Mouse (Mus musculus): ENCODE results near the gene Dynlt3. TPM values are rescaled to one million over a fixed set of nuclear protein-coding genes. Genes with fewer than 3 reads are reported as not detected.
A peak's percentile ranks its signal among the peaks of the same experiment; 100 is the strongest.
"Not testable (repeated sequence)": the region's sequence is repeated elsewhere in the genome, so short reads cannot be mapped to it uniquely, and the experiment has no call there.

Gene Dynlt3
- 28.1 and 32.9 TPM in 2 replicates for polyA plus RNA-seq (2015; fragmentation: Nextera tagmentation; extraction: Ambion mirVana)

DNA sequence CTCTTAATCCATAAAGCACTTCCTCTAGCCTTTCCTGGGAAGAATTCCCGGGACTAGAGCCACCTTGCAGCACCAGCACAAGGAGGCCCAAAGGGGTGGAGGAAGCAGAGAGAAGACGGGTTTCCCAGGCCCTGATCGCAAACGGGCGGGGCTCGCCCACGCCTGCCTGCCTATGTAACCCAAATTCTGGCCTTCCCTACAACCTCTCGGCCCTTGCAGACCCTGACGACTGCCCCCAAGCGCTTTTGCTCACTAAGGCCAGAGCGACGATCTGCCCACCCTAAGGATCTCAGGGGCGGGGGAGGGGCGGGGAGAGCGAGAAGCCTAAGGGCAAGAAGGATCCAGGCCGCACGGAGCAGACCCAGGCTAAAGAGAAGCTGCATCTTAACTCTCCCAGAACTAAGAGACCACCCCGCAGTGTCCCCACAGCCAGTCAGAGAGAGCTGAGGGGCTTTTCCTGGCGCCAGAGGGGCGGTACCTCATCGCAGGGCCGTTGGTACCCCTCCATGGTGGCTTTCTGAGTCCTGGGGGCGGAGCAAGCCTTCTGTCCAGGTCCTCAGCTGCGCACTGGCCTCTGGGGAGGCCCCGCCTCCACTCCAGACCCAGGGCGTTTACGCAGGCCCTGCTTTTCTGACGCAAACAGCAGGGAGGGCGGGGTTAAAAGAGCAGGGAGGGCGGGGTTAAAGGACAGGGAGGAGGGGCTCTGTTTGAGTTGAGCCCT is at the start of gene Dynlt3:
Gene Dynlt3 (minus strand): TSS at position 613 of the 721 bp plus-strand sequence.
- WGBS (ENCODE audit: insufficient replicate concordance) = 11% methylated on average over 30 of the region's 30 CpGs
- no peaks in the 10 kb centered on the region for H3K27me3 ChIP-seq
- H3K4me3 ChIP-seq (replicated peaks) = peak within 1 kb of the TSS; percentile 65
- H3K36me3 ChIP-seq = no peaks in the 10 kb centered on the region
- H3K4me2 ChIP-seq = peak within 1 kb of the TSS; percentile 62
- DNase-seq = peak; percentile 73
- peak within 1 kb of the TSS; percentile 43; the same call in 1 of the 2 replicates for H3K27ac ChIP-seq
- H3K9ac ChIP-seq = peak within 1 kb of the TSS; percentile 67
- H3K4me1 ChIP-seq (replicated peaks) = peaks cover 4% of the 10 kb centered on the region; the same call in 1 of the 2 replicates
- no peaks in the 10 kb centered on the region for H3K9me3 ChIP-seq (replicated peaks)
- peak; percentile 100 for ATAC-seq (ENCODE audit: low read depth)

DNA sequence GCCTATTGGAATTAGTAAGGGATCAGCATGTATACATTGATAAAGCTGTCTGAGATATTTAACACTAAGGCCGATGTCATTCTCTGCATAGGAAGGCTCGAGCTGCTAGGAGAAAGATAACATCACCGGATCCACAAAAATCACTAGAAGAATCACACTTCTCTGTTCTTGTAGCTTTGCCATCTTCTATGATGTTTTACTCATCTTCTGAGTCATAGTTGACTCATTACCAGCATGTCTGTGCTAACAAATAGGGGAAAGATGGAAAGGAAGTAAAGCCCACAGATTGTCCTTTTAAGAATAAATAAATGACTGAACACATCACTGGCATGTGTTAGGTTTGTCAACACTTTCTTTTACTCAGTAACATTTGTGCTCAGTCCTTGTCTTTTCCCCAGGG is 37.0 kb upstream of the Dynlt3 start:
- Histone ChIP-seq H3K9ac (no peak overlapping the region), H3K27ac (no peak overlapping the region), H3K4me2 (no peak overlapping the region), H3K9me3 (replicated peaks) (no peaks in the 10 kb centered on the region), H3K4me3 (replicated peaks) (no peak overlapping the region), H3K27me3 (no peaks in the 10 kb centered on the region), H3K36me3 (no peaks in the 10 kb centered on the region), H3K4me1 (replicated peaks) (no peaks in the 10 kb centered on the region)
- 59% methylated on average over 3 of the region's 3 CpGs for WGBS (ENCODE audit: insufficient replicate concordance)
- no peak for DNase-seq
- no peak for ATAC-seq (ENCODE audit: low read depth)

DNA sequence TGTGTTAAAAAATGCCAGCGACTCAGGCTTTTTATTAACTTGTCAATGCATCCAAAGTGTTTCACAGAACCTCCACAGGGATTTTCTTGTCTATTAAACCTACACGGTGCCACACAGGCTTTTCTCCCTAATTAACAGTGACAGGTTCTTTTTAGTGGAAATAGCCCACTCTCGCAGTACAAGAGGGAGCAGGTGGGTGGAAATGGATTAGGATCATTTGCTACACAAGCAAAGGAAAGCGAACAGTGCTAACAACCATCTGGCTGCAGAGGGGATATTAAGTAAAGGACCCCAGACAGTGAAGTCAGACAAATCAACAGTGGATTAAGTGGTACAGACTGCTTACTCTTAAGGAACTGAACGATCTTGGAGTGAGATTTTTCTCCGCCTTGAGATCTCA is 33.2 kb upstream of the Dynlt3 start:
- Histone ChIP-seq H3K9me3 (replicated peaks) (no peaks in the 10 kb centered on the region), H3K27ac (no peak overlapping the region), H3K36me3 (no peaks in the 10 kb centered on the region), H3K9ac (no peak overlapping the region), H3K27me3 (no peaks in the 10 kb centered on the region), H3K4me2 (no peak overlapping the region), H3K4me1 (replicated peaks) (no peaks in the 10 kb centered on the region), H3K4me3 (replicated peaks) (no peak overlapping the region)
- ATAC-seq (ENCODE audit: low read depth) (no peak), DNase-seq (no peak)
- 70% methylated on average over 6 of the region's 6 CpGs for WGBS (ENCODE audit: insufficient replicate concordance)

DNA sequence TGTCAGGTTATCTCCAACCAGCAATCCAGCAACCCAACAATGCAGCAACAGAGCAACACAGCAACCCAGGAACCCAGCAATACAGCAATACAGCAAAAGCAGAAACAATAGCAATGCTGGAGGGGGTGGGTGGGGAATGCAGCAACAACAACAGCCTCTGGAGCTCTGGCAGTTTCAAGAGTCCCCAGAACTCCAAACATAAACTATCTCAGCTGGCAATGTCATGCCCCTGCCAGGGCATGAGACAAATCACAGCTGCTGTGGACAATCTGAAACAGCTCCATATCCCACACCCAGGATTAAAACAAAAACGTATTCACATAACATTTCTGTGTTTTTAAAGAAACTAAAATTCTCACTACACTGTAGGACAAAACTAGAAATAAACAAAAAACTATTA is 9.2 kb upstream of the Dynlt3 start:
- Histone ChIP-seq H3K27me3 (no peaks in the 10 kb centered on the region), H3K9me3 (replicated peaks) (no peaks in the 10 kb centered on the region), H3K9ac (no peak overlapping the region), H3K27ac (no peak overlapping the region), H3K4me3 (replicated peaks) (no peak overlapping the region), H3K4me1 (replicated peaks) (no peaks in the 10 kb centered on the region), H3K4me2 (no peak overlapping the region), H3K36me3 (no peaks in the 10 kb centered on the region)
- ATAC-seq (ENCODE audit: low read depth) = no peak
- no peak for DNase-seq
- 41% methylated on average over 1 of the region's 1 CpGs for WGBS (ENCODE audit: insufficient replicate concordance)

DNA sequence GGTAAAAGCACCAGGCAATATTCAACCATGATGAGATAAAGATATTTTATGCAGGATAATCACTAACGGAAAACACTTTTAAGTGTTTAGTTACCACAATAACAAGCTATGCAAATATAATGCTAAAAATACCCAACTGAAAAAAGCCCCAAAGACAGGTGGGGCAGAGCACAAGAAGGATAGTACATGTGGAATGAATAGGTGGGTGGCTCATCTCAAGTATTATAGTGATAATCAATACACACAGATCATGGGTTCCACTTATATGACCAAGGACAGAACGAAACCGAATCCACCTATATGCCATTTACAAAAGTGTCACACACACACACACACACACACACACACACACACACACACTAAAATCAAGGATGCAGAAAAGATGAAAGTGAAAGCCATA is 8.6 kb upstream of the Dynlt3 start:
- H3K4me1 ChIP-seq (replicated peaks) = no peaks in the 10 kb centered on the region
- DNase-seq (no peak), ATAC-seq (ENCODE audit: low read depth) (no peak)
- no peaks in the 10 kb centered on the region for H3K36me3 ChIP-seq
- H3K4me3 ChIP-seq (replicated peaks) = no peak overlapping the region
- H3K9ac ChIP-seq = no peak overlapping the region
- H3K9me3 ChIP-seq (replicated peaks) = no peaks in the 10 kb centered on the region
- H3K27me3 ChIP-seq = no peaks in the 10 kb centered on the region
- H3K27ac ChIP-seq = no peak overlapping the region
- whole genome bisulfite sequencing (ENCODE audit: insufficient replicate concordance) = 71% methylated on average over 3 of the region's 3 CpGs
- H3K4me2 ChIP-seq = no peak overlapping the region

DNA sequence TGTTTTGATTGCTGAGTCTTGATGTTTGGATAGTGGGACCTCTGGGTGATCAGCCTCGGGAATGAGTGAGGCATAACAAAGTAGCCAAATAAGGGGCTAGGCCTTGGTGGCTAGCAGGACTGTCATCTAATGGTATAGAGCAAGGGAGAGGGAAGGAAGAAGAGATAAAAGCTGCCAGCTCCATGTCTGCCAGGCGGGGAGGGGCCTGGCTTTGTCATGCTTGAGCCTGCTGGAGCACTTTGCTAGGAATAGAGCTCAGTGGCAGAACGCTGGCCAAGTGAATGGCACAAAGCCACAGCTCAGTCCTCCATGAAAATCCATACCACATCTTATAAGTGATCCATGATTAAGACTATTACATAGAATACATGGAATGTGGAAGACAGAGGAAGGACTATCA is 10.0 kb downstream of the Dynlt3 start:
- no peak for ATAC-seq (ENCODE audit: low read depth)
- H3K27me3 ChIP-seq = no peaks in the 10 kb centered on the region
- no peak overlapping the region for H3K27ac ChIP-seq
- H3K4me1 ChIP-seq (replicated peaks) = no peaks in the 10 kb centered on the region
- DNase-seq = no peak
- WGBS (ENCODE audit: insufficient replicate concordance) = 60% methylated on average over 3 of the region's 3 CpGs
- no peaks in the 10 kb centered on the region for H3K9me3 ChIP-seq (replicated peaks)
- no peak overlapping the region for H3K4me2 ChIP-seq
- H3K9ac ChIP-seq = no peak overlapping the region
- H3K36me3 ChIP-seq = no peaks in the 10 kb centered on the region
- no peak overlapping the region for H3K4me3 ChIP-seq (replicated peaks)

DNA sequence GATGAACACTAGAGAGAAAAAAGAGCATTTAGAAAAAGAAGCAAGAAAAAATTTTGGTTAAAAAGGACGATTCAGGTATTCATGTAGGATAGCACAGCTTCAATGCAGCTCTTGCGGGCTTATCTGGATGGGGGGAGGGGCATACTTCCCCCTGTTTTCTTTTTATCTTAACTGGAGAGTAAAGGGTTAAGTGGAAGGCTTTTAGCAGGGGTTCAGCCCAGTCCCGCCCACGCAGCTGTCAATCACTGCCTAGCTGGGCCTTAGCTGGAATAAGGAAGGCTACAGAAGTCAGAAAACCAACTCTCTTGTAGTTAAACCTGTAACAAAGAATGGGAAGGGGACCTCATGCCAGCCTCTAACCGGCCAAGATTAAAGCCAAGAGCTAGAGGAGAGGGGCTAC is 22.2 kb downstream of the Dynlt3 start:
- H3K27me3 ChIP-seq; H3K9ac ChIP-seq; H3K36me3 ChIP-seq; H3K4me2 ChIP-seq; H3K27ac ChIP-seq; H3K9me3 ChIP-seq (replicated peaks); H3K4me1 ChIP-seq (replicated peaks); H3K4me3 ChIP-seq (replicated peaks): not testable (repeated sequence)
- ATAC-seq (ENCODE audit: low read depth) (peak; percentile 58), DNase-seq (peak; percentile 3)
- whole genome bisulfite sequencing (ENCODE audit: insufficient replicate concordance) = 44% methylated on average over 5 of the region's 5 CpGs

DNA sequence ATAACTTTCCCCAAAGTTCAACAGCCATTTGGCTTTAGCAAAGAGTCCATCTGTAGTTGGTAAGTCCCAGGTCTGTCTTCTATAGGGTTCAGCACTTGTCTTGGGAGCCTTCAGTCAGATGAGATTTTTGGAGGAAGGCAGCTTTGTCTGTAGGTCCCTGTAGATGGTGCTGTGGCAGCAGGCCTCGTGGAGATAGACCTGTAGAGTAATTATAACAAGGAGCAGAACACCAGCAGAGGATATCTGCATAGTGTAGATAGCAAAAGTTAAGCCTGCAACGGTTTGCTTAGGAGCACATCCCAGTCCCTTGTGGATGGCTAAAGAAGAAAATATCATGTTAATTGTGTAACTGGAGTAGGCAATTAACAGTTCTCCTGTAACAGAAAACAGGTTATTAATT is 22.7 kb downstream of the Dynlt3 start:
- not testable (repeated sequence) for H3K4me1 ChIP-seq (replicated peaks); H3K4me2 ChIP-seq; H3K27me3 ChIP-seq; H3K27ac ChIP-seq; H3K9me3 ChIP-seq (replicated peaks); H3K36me3 ChIP-seq; H3K4me3 ChIP-seq (replicated peaks); H3K9ac ChIP-seq
- DNase-seq (peak; percentile 2), ATAC-seq (ENCODE audit: low read depth) (peak; percentile 78)
- 25% methylated on average over 2 of the region's 2 CpGs for WGBS (ENCODE audit: insufficient replicate concordance)

Other genes with a start within 250 kb of the Dynlt3 start
- gene Cybb, start 175.2 kb downstream of the Dynlt3 start, polyA plus RNA-seq (2015; fragmentation: Nextera tagmentation; extraction: Ambion mirVana) = 5.5 and 5.7 TPM in 2 replicates
- gene H2al1o, start 90.6 kb downstream of the Dynlt3 start, polyA plus RNA-seq (2015; fragmentation: Nextera tagmentation; extraction: Ambion mirVana) = not detected in 2 replicates
- not detected in 2 replicates for gene Hypm, start 183.9 kb upstream of the Dynlt3 start, polyA plus RNA-seq (2015; fragmentation: Nextera tagmentation; extraction: Ambion mirVana)
- gene H2al3, start 186.7 kb upstream of the Dynlt3 start, polyA plus RNA-seq (2015; fragmentation: Nextera tagmentation; extraction: Ambion mirVana) = not detected in 2 replicates
- 0.92 and 1.1 TPM in 2 replicates for gene Sytl5, start 222.6 kb upstream of the Dynlt3 start, polyA plus RNA-seq (2015; fragmentation: Nextera tagmentation; extraction: Ambion mirVana)

Measured in liver, embryonic 13.5 days (tissue).